Mouse (Mus musculus) heart, adult 8-10 months (tissue): ENCODE measurements around the gene Olfr323. TPM values are rescaled to one million over a fixed set of nuclear protein-coding genes. Genes with fewer than 3 reads are reported as not detected.

ENCODE experiments used
- DNase-seq: peaks from one replicate; pipeline ENCODE4 v3.0.0; 2022; ENCODE audit warnings: low spot score
- total RNA-seq, 4 experiments: library from RNA; stranded (reverse); gene quantifications; 2 replicates each; pipeline ENCODE4 v1.2.4; 2022

Gene Olfr323
- not detected for total RNA-seq

GRCm38 (mm10) chr11:58630401-58630800 lies at the start of gene Olfr323:
Gene Olfr323 (minus strand): TSS chr11:58630501.
- no peak for DNase-seq

GRCm38 (mm10) chr11:58671825-58672224 lies 41.5 kb upstream of the Olfr323 start:
- DNase-seq = no peak

GRCm38 (mm10) chr11:58669252-58669651 lies 39.0 kb upstream of the Olfr323 start:
- no peak for DNase-seq

GRCm38 (mm10) chr11:58658596-58658995 lies 28.3 kb upstream of the Olfr323 start, which contains the start of gene Olfr322:
Gene Olfr322 (plus strand): TSS chr11:58658782.
- DNase-seq = no peak

- DNase-seq = no peak
Observed at GRCm38 (mm10) chr11:58655151-58655550, 24.9 kb upstream of the Olfr323 start.

GRCm38 (mm10) chr11:58643350-58643749 lies 13.0 kb upstream of the Olfr323 start:
- DNase-seq = peak; percentile 9

GRCm38 (mm10) chr11:58641638-58642358 lies 11.5 kb upstream of the Olfr323 start:
- no peak for DNase-seq

- no peak for DNase-seq
Observed at GRCm38 (mm10) chr11:58641057-58641456, 10.8 kb upstream of the Olfr323 start.

GRCm38 (mm10) chr11:58640272-58640867 lies 10.1 kb upstream of the Olfr323 start, which contains the start of gene Trim58:
Gene Trim58 (plus strand): TSS chr11:58640465.
- no peak for DNase-seq

- no peak for DNase-seq
Observed at GRCm38 (mm10) chr11:58638176-58638701, 7.9 kb upstream of the Olfr323 start.

- peak; percentile 40 for DNase-seq
Observed at GRCm38 (mm10) chr11:58636376-58636977, 6.2 kb upstream of the Olfr323 start.

- DNase-seq = no peak
Observed at GRCm38 (mm10) chr11:58634878-58635277, 4.6 kb upstream of the Olfr323 start.

- no peak for DNase-seq
Observed at GRCm38 (mm10) chr11:58626146-58626545, 4.2 kb downstream of the Olfr323 start.

GRCm38 (mm10) chr11:58618793-58619192 lies 11.5 kb downstream of the Olfr323 start:
- no peak for DNase-seq

- no peak for DNase-seq
Observed at GRCm38 (mm10) chr11:58618369-58618768, 11.9 kb downstream of the Olfr323 start.

- no peak for DNase-seq
Observed at GRCm38 (mm10) chr11:58615975-58616374, 14.3 kb downstream of the Olfr323 start, which contains the start of gene 2210407C18Rik. Gene 2210407C18Rik (minus strand): TSS chr11:58616075.

- DNase-seq = no peak
Observed at GRCm38 (mm10) chr11:58614526-58614925, 15.8 kb downstream of the Olfr323 start.

- no peak for DNase-seq
Observed at GRCm38 (mm10) chr11:58613359-58613758, 16.9 kb downstream of the Olfr323 start.

- DNase-seq = no peak
Observed at GRCm38 (mm10) chr11:58607030-58607429, 23.3 kb downstream of the Olfr323 start.

- DNase-seq = no peak
Observed at GRCm38 (mm10) chr11:58606177-58606919, 24.0 kb downstream of the Olfr323 start.

- DNase-seq = no peak
Observed at GRCm38 (mm10) chr11:58605228-58605627, 25.1 kb downstream of the Olfr323 start.

- DNase-seq = no peak
Observed at GRCm38 (mm10) chr11:58604688-58605087, 25.6 kb downstream of the Olfr323 start.
